Comparison of ENCODE assay signal across 9 mouse cellular contexts in the genomic region with DNA sequence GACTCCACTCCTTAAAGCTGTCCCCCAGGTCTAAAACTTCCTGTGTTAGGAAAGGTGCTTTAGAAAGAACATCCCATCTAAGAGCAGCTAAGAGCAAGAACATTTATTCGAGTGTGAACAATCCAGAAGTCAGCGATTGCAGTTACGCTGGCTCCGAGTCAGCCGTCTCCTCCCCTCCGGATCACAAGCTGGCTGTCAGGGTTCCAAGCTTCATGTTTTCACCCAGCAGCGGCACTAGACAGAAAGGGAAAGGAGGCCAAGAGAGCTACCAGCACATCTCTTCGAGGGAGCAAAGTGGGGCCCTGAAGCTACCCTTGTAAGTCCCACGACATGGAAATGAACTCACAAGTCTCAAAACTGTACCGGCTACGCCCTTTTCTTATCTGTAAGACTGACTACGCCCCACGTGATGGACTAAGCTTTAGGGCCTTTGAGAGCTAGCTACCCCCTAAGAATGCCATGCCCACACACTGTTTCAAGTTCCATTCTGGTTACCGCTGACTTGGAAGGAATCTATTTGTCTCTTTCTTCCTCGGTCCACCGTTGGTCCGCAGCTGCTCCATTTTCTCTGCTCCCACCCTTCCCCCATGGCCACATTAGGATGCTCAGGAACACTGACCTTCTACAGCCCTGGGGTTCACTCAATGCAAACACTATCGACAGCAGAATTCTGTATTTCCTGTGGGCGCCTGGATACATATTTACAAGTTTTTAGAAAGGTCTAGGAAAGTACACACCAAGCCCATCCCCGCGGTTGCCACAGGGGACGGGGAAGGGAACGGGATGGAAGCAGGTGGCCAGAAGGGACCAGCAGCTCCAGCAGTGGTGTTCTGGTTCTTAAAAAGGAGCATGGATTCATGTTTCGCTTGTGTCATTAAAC. TPM values are rescaled to one million over a fixed set of nuclear protein-coding genes. Genes with fewer than 3 reads are reported as not detected.
DNase-seq lines count a peak whose midpoint lies in the region; ATAC-seq lines count a peak whose summit lies in the region.
"Had no signal": no experiment of that assay in that cellular context is flagged by ENCODE, and none has a peak within 500 bp of the region (broad histone marks: within the 10 kb centered on the region; RNA-seq: fewer than 3 reads in every experiment).

No protein-coding gene starts in this region.

- H3K4me1 ChIP-seq in forebrain, embryonic 15.5 days, result peaks cover 74% of the 10 kb centered on the region
- peaks cover 51% of the 10 kb centered on the region for H3K4me1 ChIP-seq in hindbrain, embryonic 16.5 days (ENCODE audit: control insufficient read depth, insufficient read depth, low read depth, low read length)
- peaks cover 42% of the 10 kb centered on the region for H3K4me1 ChIP-seq in midbrain, embryonic 11.5 days (ENCODE audit: control insufficient read depth, insufficient read depth, low read length)
- H3K4me1 ChIP-seq in kidney, embryonic 14.5 days (ENCODE audit: control insufficient read depth, insufficient read depth, low read length), result no peaks in the 10 kb centered on the region

- 14% methylated on average over 24 of the region's 24 CpGs for WGBS in forebrain, embryonic 15.5 days
- 35% methylated on average over 24 of the region's 24 CpGs for WGBS in hindbrain, embryonic 16.5 days
- 59% methylated on average over 24 of the region's 24 CpGs for WGBS in midbrain, embryonic 11.5 days
- WGBS in kidney, embryonic 14.5 days, result 88% methylated on average over 24 of the region's 24 CpGs

- peak overlapping the region; percentile 76 for H3K27ac ChIP-seq in forebrain, embryonic 15.5 days (replicated peaks)
- H3K27ac ChIP-seq in hindbrain, embryonic 16.5 days (ENCODE audit: low read depth, low read length), result peak overlapping the region; percentile 18; the same call in 1 of the 2 replicates
- peak overlapping the region; percentile 5 for H3K27ac ChIP-seq in midbrain, embryonic 11.5 days (ENCODE audit: low read depth, low read length)
- H3K27ac ChIP-seq in kidney, embryonic 14.5 days (ENCODE audit: low read depth, low read length), result no peak overlapping the region

- no peaks in the 10 kb centered on the region for H3K27me3 ChIP-seq in forebrain, embryonic 15.5 days
- H3K27me3 ChIP-seq in hindbrain, embryonic 16.5 days (replicated peaks; ENCODE audit: control insufficient read depth, insufficient read depth, low read length), result no peaks in the 10 kb centered on the region
- peaks cover 18% of the 10 kb centered on the region for H3K27me3 ChIP-seq in midbrain, embryonic 11.5 days (ENCODE audit: control insufficient read depth, insufficient read depth, low read length)
- H3K27me3 ChIP-seq in kidney, embryonic 14.5 days (ENCODE audit: control insufficient read depth, insufficient read depth, low read length), result no peaks in the 10 kb centered on the region

- peak; percentile 48 to 56 for DNase-seq in left cerebral cortex, adult 18-20 months (ENCODE audit: low spot score in 2 of 2)
- no peak for DNase-seq in left cerebral cortex, postnatal 4 days
- no peak for DNase-seq in midbrain, embryonic 11.5 days (ENCODE audit: low spot score, missing footprints)
- no peak for DNase-seq in embryo, embryonic 11 days

- ATAC-seq in forebrain, embryonic 15.5 days (replicated peaks), result no peak
- no peak for ATAC-seq in hindbrain, embryonic 16.5 days
- ATAC-seq in midbrain, embryonic 11.5 days (ENCODE audit: low FRiP score), result peak; percentile 49; the same call in 1 of the 2 replicates
- ATAC-seq in CD4-positive, CD25-positive, alpha-beta regulatory T cell, adult 4 months, result no peak
- ATAC-seq in kidney, embryonic 14.5 days (ENCODE audit: low FRiP score, low TSS enrichment), result no peak

- no peaks in the 10 kb centered on the region for H3K9me3 ChIP-seq in forebrain, embryonic 15.5 days
- H3K9me3 ChIP-seq in hindbrain, embryonic 16.5 days (ENCODE audit: control insufficient read depth, low read length), result no peaks in the 10 kb centered on the region
- no peaks in the 10 kb centered on the region for H3K9me3 ChIP-seq in midbrain, embryonic 11.5 days (ENCODE audit: control insufficient read depth, low read length)
- no peaks in the 10 kb centered on the region for H3K9me3 ChIP-seq in kidney, embryonic 14.5 days (ENCODE audit: control insufficient read depth, low read length)
- H3K9me3 ChIP-seq: G1E had no signal

- peak overlapping the region; percentile 12 for H3K4me2 ChIP-seq in forebrain, embryonic 15.5 days (replicated peaks)
- H3K4me2 ChIP-seq in hindbrain, embryonic 16.5 days (ENCODE audit: low read length), result 0 out of 2 replicates have a peak overlapping the region, but pooled peaks have one; percentile 9
- no peak overlapping the region for H3K4me2 ChIP-seq in midbrain, embryonic 11.5 days
- H3K4me2 ChIP-seq in kidney, embryonic 14.5 days (replicated peaks; ENCODE audit: low read depth, low read length), result no peak overlapping the region

- intact Hi-C loops in left cerebral cortex, postnatal 4 days (cut with DNase I), result no loop called here

- no peak overlapping the region for H3K4me3 ChIP-seq in forebrain, embryonic 15.5 days
- H3K4me3 ChIP-seq in hindbrain, embryonic 16.5 days (ENCODE audit: low read length), result no peak overlapping the region
- no peak overlapping the region for H3K4me3 ChIP-seq in midbrain, embryonic 11.5 days (ENCODE audit: low read depth, low read length)
- H3K4me3 ChIP-seq in kidney, embryonic 14.5 days (ENCODE audit: low read length), result no peak overlapping the region

- no peaks in the 10 kb centered on the region for H3K36me3 ChIP-seq in forebrain, embryonic 15.5 days
- H3K36me3 ChIP-seq in hindbrain, embryonic 16.5 days (ENCODE audit: control insufficient read depth, insufficient read depth, low read length), result no peaks in the 10 kb centered on the region
- no peaks in the 10 kb centered on the region for H3K36me3 ChIP-seq in midbrain, embryonic 11.5 days (ENCODE audit: control insufficient read depth, insufficient read depth, low read length)
- H3K36me3 ChIP-seq in kidney, embryonic 14.5 days (ENCODE audit: control insufficient read depth, insufficient read depth, low read length), result peaks cover 4% of the 10 kb centered on the region; the same call in 1 of the 2 replicates

- no peak overlapping the region; the same call in 1 of the 2 replicates for H3K9ac ChIP-seq in forebrain, embryonic 15.5 days (replicated peaks)
- H3K9ac ChIP-seq in hindbrain, embryonic 16.5 days (ENCODE audit: low read depth, low read length), result no peak overlapping the region
- no peak overlapping the region; the same call in 1 of the 2 replicates for H3K9ac ChIP-seq in midbrain, embryonic 11.5 days (ENCODE audit: low read length)
- no peak overlapping the region for H3K9ac ChIP-seq in kidney, embryonic 14.5 days (ENCODE audit: low read depth, low read length)

RNA-seq across cellular contexts. Expression of gene Nnat, which starts 19.6 kb away (rescaled TPM):
- total RNA-seq in left cerebral cortex, adult 18-20 months (2021), result 100 to 1,000 TPM; 193 to 292 TPM
- total RNA-seq in left cerebral cortex, postnatal 4 days (2021), result 1,000 to 10,000 TPM; 1,316 to 1,920 TPM
- polyA plus RNA-seq in forebrain, embryonic 15.5 days (2015; fragmentation: Nextera tagmentation; extraction: Ambion mirVana), result 6,946 and 7,065 TPM in 2 replicates
- polyA plus RNA-seq in hindbrain, embryonic 16.5 days (2015; fragmentation: Nextera tagmentation; extraction: Ambion mirVana), result 6,388 and 6,390 TPM in 2 replicates
- 1,391 and 1,438 TPM in 2 replicates for polyA plus RNA-seq in midbrain, embryonic 11.5 days (2014; fragmentation: Nextera tagmentation; extraction: Ambion mirVana)
- polyA plus RNA-seq in CD4-positive, CD25-positive, alpha-beta regulatory T cell, adult 4 months (2017; shearing (Covaris generic)), result under 1 TPM; 0.62 to 1.00 TPM
- 248 and 307 TPM in 2 replicates for polyA plus RNA-seq in kidney, embryonic 14.5 days (2014; fragmentation: Nextera tagmentation; extraction: Ambion mirVana)
- total RNA-seq: G1E had no signal
- polyA plus RNA-seq: G1E had no signal

RNA-seq across cellular contexts. Expression of gene Blcap, which starts 30.8 kb away (rescaled TPM):
- 100 to 1,000 TPM; 116 to 117 TPM for total RNA-seq in left cerebral cortex, adult 18-20 months (2021)
- 100 to 1,000 TPM; 161 to 182 TPM for total RNA-seq in left cerebral cortex, postnatal 4 days (2021)
- 184 and 201 TPM in 2 replicates for polyA plus RNA-seq in forebrain, embryonic 15.5 days (2015; fragmentation: Nextera tagmentation; extraction: Ambion mirVana)
- 288 and 298 TPM in 2 replicates for polyA plus RNA-seq in hindbrain, embryonic 16.5 days (2015; fragmentation: Nextera tagmentation; extraction: Ambion mirVana)
- polyA plus RNA-seq in midbrain, embryonic 11.5 days (2014; fragmentation: Nextera tagmentation; extraction: Ambion mirVana), result 110 and 117 TPM in 2 replicates
- polyA plus RNA-seq in CD4-positive, CD25-positive, alpha-beta regulatory T cell, adult 4 months (2017; shearing (Covaris generic)), result 10 to 100 TPM; 21.8 to 22.7 TPM
- 48.7 and 49.5 TPM in 2 replicates for polyA plus RNA-seq in kidney, embryonic 14.5 days (2014; fragmentation: Nextera tagmentation; extraction: Ambion mirVana)

Comparison
In these comparisons a context has a peak if more than half of its experiments do, and no peak if none do; other contexts are left out.
1. DNase-seq: peak in left cerebral cortex, adult 18-20 months (2 of 2); none in left cerebral cortex, postnatal 4 days (single experiment), midbrain, embryonic 11.5 days (single experiment) and embryo, embryonic 11 days (single experiment).
2. H3K4me2 ChIP-seq: peak in forebrain, embryonic 15.5 days (single experiment) and hindbrain, embryonic 16.5 days (single experiment); none in midbrain, embryonic 11.5 days (single experiment) and kidney, embryonic 14.5 days (single experiment).
3. RNA of gene Nnat, which starts 19.6 kb away (polyA plus RNA-seq): 6,946 to 7,065 TPM in forebrain, embryonic 15.5 days, 6,388 to 6,390 TPM in hindbrain, embryonic 16.5 days, 1,391 to 1,438 TPM in midbrain, embryonic 11.5 days and 248 to 307 TPM in kidney, embryonic 14.5 days; 0.62 to 1.00 TPM in CD4-positive, CD25-positive, alpha-beta regulatory T cell, adult 4 months; every median in the first group is over 100 times any median in the second.